Mouse (Mus musculus): ENCODE results near the gene Dido1.

GRCm38 (mm10) chr2:180725856-180726629 is 16.2 kb upstream of the Dido1 start:
- TF ChIP-seq CTCF (IDR thresholded peaks at IDR 0.05; ENCODE audit: insufficient read depth, low read depth, low read length), result no peak
- TF ChIP-seq POLR2A (IDR thresholded peaks at IDR 0.05; ENCODE audit: insufficient read depth, low read depth, low read length), result no peak
